Mouse (Mus musculus): ENCODE data around the gene Phf5a.
"Not testable (repeated sequence)": the region's sequence is repeated elsewhere in the genome, so short reads cannot be mapped to it uniquely, and the experiment has no call there.

The Phf5a gene

GRCm38 (mm10) chr15:81871604-81872261, at the start of gene Phf5a:
Gene Phf5a (minus strand): TSS chr15:81871911.
- DNase-seq (ENCODE audit: low spot score): peak; percentile 70

GRCm38 (mm10) chr15:81921255-81921654, 49.5 kb upstream of the Phf5a start:
- DNase-seq (ENCODE audit: low spot score): no peak

DNA sequence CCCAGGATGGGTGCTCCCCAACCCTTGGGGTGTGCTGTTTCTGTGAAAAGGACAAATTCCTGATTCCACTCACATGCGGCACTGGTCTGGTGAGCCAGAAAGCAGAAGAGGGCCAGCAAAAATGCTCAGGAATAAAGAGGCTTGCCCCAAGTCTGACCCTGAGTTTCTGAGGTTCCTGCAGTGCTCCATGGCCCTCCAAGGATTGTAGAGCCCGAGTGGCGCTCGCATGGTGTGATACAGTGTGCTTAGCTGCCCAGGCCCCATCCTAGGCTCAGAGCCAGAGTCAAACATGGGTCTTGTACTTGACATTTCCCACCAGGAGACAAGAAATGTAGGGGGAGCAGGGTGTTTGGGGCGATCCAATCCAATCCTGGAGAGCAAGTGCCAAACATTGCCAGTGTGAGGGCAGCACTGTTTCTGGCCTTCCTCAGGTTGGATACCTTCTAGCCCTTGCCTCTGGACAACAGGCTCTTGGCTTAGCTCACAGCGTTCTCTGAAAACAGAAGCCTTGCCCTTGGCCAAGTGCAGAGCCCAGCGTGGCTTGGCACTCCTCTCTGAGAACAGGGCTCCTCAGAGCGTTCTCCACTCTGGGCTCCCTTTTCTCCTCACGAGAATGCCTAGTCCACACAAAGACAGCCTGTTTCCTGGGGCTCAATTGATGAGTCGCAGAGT, 49.0 kb upstream of the Phf5a start:
- no peak for DNase-seq (ENCODE audit: low spot score)

DNA sequence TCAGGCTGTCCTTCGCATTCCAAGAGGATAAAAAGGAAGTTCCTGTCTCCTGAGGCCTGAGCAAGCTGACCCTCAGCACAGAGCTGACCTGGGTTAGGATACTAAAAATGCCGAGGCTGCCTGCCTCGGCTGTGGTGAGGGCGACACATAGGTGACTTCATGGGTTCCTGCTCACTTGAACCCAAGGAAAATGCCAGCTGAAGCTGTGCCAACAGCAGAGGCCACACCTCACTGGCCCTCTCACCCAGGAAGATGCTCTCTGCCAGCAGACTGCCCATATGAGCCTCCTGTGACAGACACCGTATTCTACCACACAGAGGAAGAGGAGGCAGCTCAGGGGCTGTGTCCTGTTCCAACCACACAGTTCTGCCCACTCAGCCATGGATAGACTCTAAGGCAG, 47.4 kb upstream of the Phf5a start:
- DNase-seq (ENCODE audit: low spot score): no peak

GRCm38 (mm10) chr15:81917621-81918463, 46.1 kb upstream of the Phf5a start:
- DNase-seq (ENCODE audit: low spot score): no peak

DNA sequence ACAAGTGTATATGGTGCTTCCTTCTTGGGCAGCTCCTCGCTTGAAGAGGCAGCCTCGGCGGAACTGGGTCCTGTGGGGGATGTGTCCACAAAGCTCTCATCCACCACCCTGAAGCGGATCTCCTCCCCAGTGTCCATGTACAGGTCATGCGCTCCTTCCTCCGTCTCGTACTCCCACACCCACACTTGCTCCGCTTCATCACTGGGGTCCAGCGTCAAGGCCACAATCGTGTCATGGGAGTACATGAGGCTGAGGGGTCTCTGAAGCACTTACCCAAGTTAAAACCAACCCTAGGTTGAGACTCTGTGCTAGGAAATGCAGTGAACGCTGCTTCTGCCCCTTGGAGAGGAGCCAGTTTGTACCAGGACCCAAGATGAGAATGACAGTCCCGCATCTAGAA, 45.5 kb upstream of the Phf5a start:
- DNase-seq (ENCODE audit: low spot score): no peak

GRCm38 (mm10) chr15:81915663-81916062, 44.0 kb upstream of the Phf5a start:
- no peak for DNase-seq (ENCODE audit: low spot score)

DNA sequence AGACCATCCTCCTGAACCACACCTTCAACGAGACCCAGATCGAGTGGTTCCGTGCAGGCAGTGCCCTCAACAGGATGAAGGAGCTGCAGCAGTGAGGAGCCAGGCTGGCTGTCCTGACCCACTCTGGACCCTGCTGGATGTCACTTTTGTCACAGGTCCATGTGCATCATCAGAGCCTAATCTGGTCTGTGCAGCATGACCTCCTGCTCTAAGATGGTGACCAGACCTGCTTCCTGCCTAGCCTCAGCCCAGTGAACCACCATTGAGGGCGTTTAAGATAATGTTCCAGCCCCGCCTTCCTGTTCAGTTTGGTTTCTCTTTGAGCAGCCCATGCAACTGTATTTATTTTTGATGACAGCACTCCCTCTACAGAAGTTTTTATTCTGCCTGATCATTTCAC, 43.0 kb upstream of the Phf5a start:
- DNase-seq (ENCODE audit: low spot score): no peak

GRCm38 (mm10) chr15:81912498-81912897, 40.8 kb upstream of the Phf5a start:
- no peak for DNase-seq (ENCODE audit: low spot score)

- DNase-seq (ENCODE audit: low spot score): not testable (repeated sequence)
Observed at GRCm38 (mm10) chr15:81908767-81909166, 37.1 kb upstream of the Phf5a start.

- no peak for DNase-seq (ENCODE audit: low spot score)
Observed at GRCm38 (mm10) chr15:81907953-81908352, 36.2 kb upstream of the Phf5a start.

GRCm38 (mm10) chr15:81904939-81905338, 33.2 kb upstream of the Phf5a start:
- DNase-seq (ENCODE audit: low spot score): no peak

GRCm38 (mm10) chr15:81898751-81899150, 27.0 kb upstream of the Phf5a start:
- DNase-seq (ENCODE audit: low spot score): no peak

DNA sequence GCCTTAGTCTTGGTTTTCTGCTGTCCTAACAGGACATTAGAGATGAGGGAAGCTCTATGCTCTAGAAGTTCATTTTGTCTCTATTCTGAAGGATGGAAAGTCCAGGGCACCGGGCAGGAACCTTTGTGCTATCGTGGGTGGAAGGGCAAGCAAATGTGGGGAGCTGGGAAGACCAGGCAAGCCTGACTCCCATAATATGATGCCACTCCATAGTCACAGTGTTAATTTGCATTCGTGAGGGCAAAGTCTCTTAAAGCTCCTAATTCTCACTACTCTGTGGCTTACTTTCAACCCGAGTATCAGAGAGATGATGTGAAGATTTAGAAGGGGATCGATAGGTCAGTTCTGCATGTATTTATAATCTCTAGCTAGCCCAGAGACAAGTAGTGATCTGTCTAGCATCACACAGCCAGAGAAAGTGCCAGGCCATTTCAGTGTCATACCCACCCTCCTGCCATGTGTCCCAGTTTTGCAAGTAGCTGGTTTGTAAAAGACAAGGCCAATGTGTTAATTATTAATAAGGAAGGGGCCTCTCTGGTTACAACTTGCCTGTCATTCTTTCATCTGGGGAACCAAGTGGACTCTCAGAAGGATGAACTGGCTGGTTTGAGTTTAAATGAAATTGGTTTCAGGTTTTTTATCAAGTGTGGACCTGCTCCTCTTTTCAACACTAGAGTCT, 26.0 kb upstream of the Phf5a start:
- no peak for DNase-seq (ENCODE audit: low spot score)

DNA sequence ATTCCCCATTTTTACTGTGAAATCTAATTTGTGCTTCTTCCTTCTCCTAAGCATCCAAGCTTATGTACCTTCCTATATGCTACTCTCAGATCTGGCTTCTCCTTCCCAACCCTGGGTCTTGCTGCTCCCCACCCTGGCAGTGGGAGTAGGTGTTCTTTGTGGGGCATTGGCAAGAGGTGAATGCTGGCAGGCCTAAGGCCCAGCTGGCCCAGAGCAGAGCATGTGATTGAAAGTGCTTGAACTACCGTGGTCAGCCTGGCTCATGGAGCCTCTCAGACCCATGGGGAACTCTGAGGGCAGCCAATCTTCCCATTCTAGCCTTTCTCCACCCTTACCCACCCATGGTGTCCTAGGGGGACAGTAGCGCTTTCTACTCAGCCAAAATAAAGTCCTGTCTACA, 24.7 kb upstream of the Phf5a start:
- DNase-seq (ENCODE audit: low spot score): no peak

GRCm38 (mm10) chr15:81894002-81894401, 22.3 kb upstream of the Phf5a start:
- DNase-seq (ENCODE audit: low spot score): no peak

GRCm38 (mm10) chr15:81891822-81892580, 20.3 kb upstream of the Phf5a start:
- DNase-seq (ENCODE audit: low spot score): no peak

GRCm38 (mm10) chr15:81891140-81891802, 19.6 kb upstream of the Phf5a start:
- peak; percentile 47 for DNase-seq (ENCODE audit: low spot score)

GRCm38 (mm10) chr15:81889175-81889574, 17.5 kb upstream of the Phf5a start:
- DNase-seq (ENCODE audit: low spot score): no peak

- DNase-seq (ENCODE audit: low spot score): no peak
Observed at GRCm38 (mm10) chr15:81886795-81887550, 15.3 kb upstream of the Phf5a start.

Measured in left cerebral cortex, adult 11 months (tissue).